Mouse (Mus musculus): Measurements from ENCODE around the gene Olfr784.
"Not testable (repeated sequence)": the region's sequence is repeated elsewhere in the genome, so short reads cannot be mapped to it uniquely, and the experiment has no call there.

Gene Olfr784

DNA sequence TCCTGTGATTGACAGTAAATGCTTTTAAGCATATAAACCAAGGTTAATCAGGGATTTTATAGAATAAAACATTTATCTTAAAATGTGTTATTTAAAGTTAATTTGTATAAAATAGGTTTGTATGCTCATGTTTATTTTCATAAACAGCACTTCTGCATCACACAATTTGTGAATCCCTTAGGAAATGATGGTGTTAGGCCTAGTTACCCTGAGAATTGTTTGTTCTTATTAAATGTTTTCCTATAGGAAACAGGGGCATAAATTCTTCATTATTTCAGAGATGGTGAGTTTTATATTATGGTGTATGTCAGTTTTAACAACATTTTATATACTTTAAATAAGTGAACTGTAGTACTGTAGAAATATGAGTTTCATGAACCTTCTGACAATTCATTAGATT is at the start of gene Olfr784:
Gene Olfr784, plus strand, starts transcription at position 301 of the 400 bp plus-strand sequence.
- no peak for DNase-seq (ENCODE audit: extremely low read depth, low read depth)

DNA sequence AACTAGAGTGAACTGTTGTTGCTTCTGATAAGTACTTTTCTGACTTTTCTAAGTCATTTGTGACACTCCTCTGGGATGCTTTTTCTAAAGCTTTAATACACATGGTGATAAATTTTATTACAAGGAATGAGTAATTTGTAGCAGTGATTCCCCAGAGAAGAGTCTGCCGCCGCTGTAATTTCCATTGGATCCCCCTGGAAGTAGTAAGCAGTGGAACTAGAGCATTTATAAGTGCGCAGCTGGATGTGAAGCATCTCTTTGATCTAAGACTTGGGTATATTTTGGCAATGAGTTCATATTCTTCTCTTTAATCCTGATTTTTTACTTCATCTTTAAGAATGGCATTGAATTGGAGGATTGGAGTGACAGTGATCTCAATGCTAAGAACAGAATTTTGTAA is 35.3 kb upstream of the Olfr784 start, which contains the start of gene Olfr782:
Gene Olfr782, plus strand, starts transcription at position 301 of the 400 bp plus-strand sequence.
- no peak for DNase-seq (ENCODE audit: extremely low read depth, low read depth)

DNA sequence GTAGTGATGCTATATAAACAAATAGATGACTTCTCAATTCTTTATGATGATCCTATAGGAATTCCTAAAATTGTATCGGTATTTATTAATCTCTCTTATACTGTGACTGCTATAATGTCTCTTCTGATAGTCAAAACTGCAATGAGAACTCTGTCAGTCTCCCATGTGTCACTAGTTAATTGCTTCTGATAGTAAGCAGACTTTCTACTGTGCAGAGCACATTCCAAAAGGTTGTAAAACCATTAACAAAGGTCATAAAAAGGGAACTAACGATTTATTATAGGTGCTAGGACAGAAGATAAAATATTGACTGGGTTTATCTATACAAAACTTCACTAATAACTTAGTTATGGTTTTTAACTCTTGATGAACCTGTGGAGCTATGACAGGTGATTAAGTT is 31.4 kb upstream of the Olfr784 start:
- not testable (repeated sequence) for DNase-seq (ENCODE audit: extremely low read depth, low read depth)

DNA sequence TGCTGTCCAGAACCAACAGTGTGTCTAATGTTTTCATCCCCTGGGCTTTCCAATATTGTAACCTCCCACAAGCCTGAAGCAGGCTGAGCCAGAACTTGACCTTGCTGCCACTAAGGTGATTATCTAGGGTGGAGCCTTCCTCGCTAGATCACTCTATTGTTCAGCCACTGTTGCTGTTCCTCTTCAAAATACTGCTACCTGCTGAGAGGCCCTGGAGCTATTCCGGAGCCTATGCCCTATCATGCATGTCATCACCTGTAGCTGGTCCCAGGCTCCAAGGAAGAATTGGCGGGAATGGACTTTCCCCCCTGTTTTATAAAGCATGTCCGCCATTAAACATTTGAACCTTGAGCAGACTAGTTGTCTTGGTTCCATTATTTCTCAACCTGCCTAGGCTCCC is 27.4 kb upstream of the Olfr784 start:
- not testable (repeated sequence) for DNase-seq (ENCODE audit: extremely low read depth, low read depth)

DNA sequence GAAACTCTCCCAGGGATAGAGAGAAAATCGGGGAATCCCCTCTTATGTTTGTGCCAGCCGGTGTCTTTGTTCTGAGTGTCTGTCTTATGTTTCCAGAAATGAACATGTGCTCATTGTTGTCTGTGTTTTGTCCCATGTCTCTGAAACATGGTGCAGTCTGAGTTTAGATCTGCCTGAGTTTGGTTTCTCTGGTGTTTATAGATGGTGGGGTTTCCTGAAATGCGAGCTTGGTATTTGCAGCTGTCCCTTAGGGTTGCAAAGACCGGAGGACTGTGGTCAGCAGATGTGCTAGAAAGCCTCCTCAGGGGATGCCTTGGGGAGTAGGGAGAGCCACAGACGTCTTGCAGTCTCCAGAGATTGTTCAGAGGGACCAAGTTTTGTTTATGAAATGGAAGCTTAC is 26.6 kb upstream of the Olfr784 start:
- DNase-seq (ENCODE audit: extremely low read depth, low read depth): no peak

DNA sequence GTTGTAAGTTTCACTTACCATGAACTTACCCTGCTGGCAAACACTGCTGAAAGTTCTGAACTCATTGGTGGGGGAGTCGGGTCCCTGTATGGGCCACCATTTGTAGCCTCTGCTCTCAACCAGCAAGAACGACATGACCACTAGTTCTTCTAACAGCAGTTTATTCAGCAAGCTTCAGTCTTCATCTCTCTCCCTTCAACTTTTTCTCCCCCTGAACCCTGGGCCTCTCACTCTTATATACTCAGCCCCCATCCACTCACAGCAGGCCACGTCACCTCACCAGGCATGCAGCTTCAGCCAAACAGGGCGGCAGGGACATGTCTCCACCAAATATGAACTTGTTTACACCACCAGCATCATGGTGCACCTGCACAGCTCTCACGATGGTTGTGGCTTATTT is 9.8 kb upstream of the Olfr784 start:
- DNase-seq (ENCODE audit: extremely low read depth, low read depth): not testable (repeated sequence)

DNA sequence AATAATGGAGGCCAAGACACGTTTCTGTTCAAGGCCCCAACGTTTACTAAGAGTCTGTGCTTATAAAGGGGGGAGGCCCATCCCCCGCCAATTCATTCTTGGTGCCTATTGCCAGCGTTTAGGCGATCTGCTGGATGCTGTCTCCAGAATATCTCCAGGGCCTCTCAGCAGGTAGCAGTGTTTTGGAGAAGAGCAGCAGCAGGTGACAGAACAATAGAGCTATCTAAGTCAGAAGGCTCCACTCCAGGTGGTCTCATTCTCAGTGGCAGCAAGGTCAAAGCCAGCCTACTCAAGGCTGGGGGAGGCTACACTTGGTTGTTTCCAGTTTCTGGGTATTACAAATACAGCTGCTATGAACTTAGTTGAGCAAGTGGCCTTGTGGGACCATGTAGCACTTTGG is 17.0 kb downstream of the Olfr784 start:
- no peak for DNase-seq (ENCODE audit: extremely low read depth, low read depth)

DNA sequence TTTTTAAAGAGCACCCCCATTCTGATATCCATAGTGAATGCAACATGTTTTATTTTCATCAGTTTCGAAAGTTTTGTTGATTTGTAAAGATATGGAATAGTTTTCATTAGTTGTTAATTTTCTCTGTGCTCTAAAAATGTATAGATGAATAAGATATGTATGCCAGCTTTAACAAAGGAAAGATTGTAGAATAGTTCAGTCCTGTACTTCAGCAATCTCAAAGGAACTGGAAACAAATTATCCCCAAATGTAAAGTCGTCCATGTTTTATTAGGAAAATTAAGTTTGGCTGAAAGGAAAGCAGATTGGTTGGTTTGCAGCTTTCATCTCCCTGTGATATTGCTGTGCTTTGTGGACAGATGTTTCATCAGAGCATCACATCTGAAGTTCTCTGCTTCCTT is 21.2 kb downstream of the Olfr784 start, which contains the start of gene Olfr785:
Gene Olfr785, plus strand, starts transcription at position 301 of the 400 bp plus-strand sequence.
- no peak for DNase-seq (ENCODE audit: extremely low read depth, low read depth)

DNA sequence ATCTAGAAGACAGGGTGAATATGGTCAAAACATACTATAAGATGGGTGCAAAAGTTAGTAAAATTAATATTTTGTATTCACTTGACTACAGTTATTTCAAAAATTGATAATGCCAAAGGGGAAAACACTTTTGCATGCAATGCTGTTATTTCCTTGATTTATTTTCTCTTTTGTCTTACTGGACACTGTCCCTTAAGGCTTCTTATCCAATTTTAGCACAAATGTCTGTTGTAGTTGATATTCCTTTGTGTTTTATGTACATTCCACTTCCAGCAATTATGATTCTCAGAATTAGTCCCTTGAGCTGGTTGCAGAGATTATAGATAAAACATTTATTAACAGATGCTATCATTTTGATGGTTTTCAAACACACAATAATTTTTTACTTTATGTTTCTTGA is 43.1 kb downstream of the Olfr784 start, which contains the start of gene Olfr786:
Gene Olfr786, plus strand, starts transcription at position 301 of the 400 bp plus-strand sequence.
- no peak for DNase-seq (ENCODE audit: extremely low read depth, low read depth)

Data from MEL-GATA-1-ER (cell line).